Mouse (Mus musculus) midbrain, embryonic 13.5 days (tissue): ENCODE results near the gene Isoc2b. TPM values are rescaled to one million over a fixed set of nuclear protein-coding genes. Genes with fewer than 3 reads are reported as not detected.
A peak's percentile ranks its signal among the peaks of the same experiment; 100 is the strongest.

Experiments
- ATAC-seq: fragments of 200-750 bp; cut with Nextera tagmentation; 2 replicates; pipeline ENCODE4 v1.8.0; 2017; ENCODE audit warnings: mild to moderate bottlenecking, moderate TSS enrichment, moderate library complexity
- H3K27ac ChIP-seq: fragments of 300-500 bp; sonication (generic); 2 replicates; pipeline ENCODE4 v1.5.1; 2015; ENCODE audit warnings: inconsistent platforms, mild to moderate bottlenecking, moderate library complexity
- H3K27me3 ChIP-seq: fragments of 300-500 bp; sonication (generic); 2 replicates; pipeline ENCODE4 v1.6.1; 2015; ENCODE audit warnings: mild to moderate bottlenecking, inconsistent platforms
- H3K36me3 ChIP-seq: fragments of 300-500 bp; sonication (generic); 2 replicates; pipeline ENCODE4 v1.6.1; 2015; ENCODE audit warnings: mild to moderate bottlenecking, inconsistent platforms
- H3K4me1 ChIP-seq: fragments of 300-500 bp; sonication (generic); replicated peaks from 2 replicates; pipeline ENCODE4 v1.6.1; 2015; ENCODE audit warnings: inconsistent platforms
- H3K4me2 ChIP-seq: fragments of 300-500 bp; sonication (generic); replicated peaks from 2 replicates; pipeline ENCODE4 v1.6.1; 2015; ENCODE audit warnings: moderate library complexity, mild to moderate bottlenecking, inconsistent platforms
- H3K4me3 ChIP-seq: fragments of 300-500 bp; sonication (generic); replicated peaks from 2 replicates; pipeline ENCODE4 v1.5.1; 2015; ENCODE audit warnings: mild to moderate bottlenecking, inconsistent platforms
- H3K9ac ChIP-seq: fragments of 300-500 bp; sonication (generic); replicated peaks from 2 replicates; pipeline ENCODE4 v1.6.1; 2015; ENCODE audit warnings: mild to moderate bottlenecking, inconsistent platforms
- H3K9me3 ChIP-seq: fragments of 300-500 bp; sonication (generic); 2 replicates; pipeline ENCODE4 v1.6.1; 2016; ENCODE audit warnings: mild to moderate bottlenecking, inconsistent platforms
- WGBS: fragments of 180-500 bp; shearing (Covaris S2); methylation state at CpG from one replicate; pipeline ENCODE4 v1.1.7; 2015; 5-methylcytosine and 5-hydroxymethylcytosine counted together
- polyA plus RNA-seq: library from polyadenylated mRNA; unstranded; fragments of >200 nt; fragmentation: Nextera tagmentation; extraction: Ambion mirVana; gene quantifications from 2 replicates; pipeline ENCODE4 v1.2.1, GENCODE M21; 2015

The Isoc2b gene
- 3.3 and 5.3 TPM in 2 replicates for polyA plus RNA-seq

DNA sequence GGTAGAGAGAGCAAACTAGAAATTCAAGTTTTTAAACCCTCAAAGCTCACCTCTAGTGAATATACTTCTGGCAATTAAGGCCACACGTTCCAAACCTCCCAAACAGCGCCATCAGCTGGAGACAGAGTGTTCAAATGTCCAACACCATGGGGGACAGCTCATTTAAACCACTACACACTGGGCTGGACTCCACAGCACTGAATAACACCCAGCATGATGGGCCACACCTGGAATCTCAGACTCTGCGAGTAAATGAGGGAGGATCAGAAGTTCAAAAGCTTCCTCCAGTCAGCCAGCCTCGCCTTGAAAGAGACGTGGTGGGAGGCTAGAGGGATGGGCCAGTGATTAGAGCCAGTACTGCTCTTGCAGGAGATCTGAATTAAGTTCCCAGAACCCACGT is at the start of gene Isoc2b:
Gene Isoc2b (minus strand): TSS at position 126 of the 400 bp plus-strand sequence.
- no peak within 1 kb of the TSS for H3K9ac ChIP-seq
- no peak within 1 kb of the TSS for H3K27ac ChIP-seq
- no peak for ATAC-seq
- WGBS = 58% methylated on average over 6 of the region's 6 CpGs
- no peaks in the 10 kb centered on the region for H3K27me3 ChIP-seq
- H3K36me3 ChIP-seq = no peaks in the 10 kb centered on the region
- H3K4me3 ChIP-seq = no peak within 1 kb of the TSS
- no peaks in the 10 kb centered on the region for H3K9me3 ChIP-seq
- peaks cover 13% of the 10 kb centered on the region for H3K4me1 ChIP-seq
- H3K4me2 ChIP-seq = no peak within 1 kb of the TSS

DNA sequence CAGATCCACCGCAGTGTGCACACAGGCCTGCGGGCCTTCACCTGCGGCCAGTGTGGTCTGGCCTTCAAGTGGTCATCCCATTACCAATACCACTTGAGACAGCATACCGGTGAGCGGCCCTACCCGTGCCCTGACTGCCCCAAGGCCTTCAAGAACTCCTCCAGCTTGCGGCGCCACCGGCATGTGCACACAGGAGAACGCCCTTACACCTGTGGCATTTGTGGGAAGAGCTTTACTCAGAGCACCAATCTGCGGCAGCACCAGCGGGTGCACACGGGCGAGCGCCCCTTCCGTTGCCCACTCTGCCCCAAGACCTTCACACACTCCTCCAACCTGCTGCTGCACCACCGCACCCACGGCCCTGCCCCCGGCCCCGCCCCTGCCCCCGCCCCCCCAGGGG is 49.0 kb upstream of the Isoc2b start:
- no peak for ATAC-seq
- Histone ChIP-seq H3K9ac (0 out of 2 replicates have a peak overlapping the region, but pooled peaks have one; percentile 2), H3K4me3 (no peak overlapping the region), H3K36me3 (peaks cover 38% of the 10 kb centered on the region), H3K27ac (no peak overlapping the region), H3K4me1 (peaks cover 66% of the 10 kb centered on the region), H3K9me3 (no peaks in the 10 kb centered on the region), H3K27me3 (no peaks in the 10 kb centered on the region), H3K4me2 (no peak overlapping the region)
- WGBS = 86% methylated on average over 21 of the region's 21 CpGs

DNA sequence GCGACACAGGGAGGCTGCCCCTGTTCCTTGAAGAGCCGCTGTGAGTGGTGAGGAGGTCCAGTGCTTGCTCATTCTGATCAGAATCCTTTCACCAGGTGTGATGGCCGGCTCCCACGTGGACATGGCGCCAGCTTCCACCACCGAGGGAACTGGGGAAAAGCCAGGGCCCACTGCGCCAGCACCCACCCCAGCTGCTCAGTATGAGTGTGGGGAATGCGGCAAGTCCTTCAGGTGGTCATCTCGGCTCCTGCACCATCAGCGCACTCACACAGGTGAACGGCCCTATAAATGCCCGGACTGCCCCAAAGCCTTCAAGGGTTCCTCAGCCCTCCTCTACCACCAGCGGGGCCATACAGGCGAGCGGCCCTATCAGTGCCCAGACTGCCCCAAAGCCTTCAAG is 48.6 kb upstream of the Isoc2b start:
- H3K4me3 ChIP-seq = no peak overlapping the region
- 0 out of 2 replicates have a peak overlapping the region, but pooled peaks have one; percentile 2 for H3K9ac ChIP-seq
- H3K9me3 ChIP-seq = no peaks in the 10 kb centered on the region
- peaks cover 63% of the 10 kb centered on the region for H3K4me1 ChIP-seq
- H3K27ac ChIP-seq = no peak overlapping the region
- no peaks in the 10 kb centered on the region for H3K27me3 ChIP-seq
- 93% methylated on average over 15 of the region's 15 CpGs for WGBS
- H3K4me2 ChIP-seq = no peak overlapping the region
- peaks cover 38% of the 10 kb centered on the region for H3K36me3 ChIP-seq
- ATAC-seq = no peak

DNA sequence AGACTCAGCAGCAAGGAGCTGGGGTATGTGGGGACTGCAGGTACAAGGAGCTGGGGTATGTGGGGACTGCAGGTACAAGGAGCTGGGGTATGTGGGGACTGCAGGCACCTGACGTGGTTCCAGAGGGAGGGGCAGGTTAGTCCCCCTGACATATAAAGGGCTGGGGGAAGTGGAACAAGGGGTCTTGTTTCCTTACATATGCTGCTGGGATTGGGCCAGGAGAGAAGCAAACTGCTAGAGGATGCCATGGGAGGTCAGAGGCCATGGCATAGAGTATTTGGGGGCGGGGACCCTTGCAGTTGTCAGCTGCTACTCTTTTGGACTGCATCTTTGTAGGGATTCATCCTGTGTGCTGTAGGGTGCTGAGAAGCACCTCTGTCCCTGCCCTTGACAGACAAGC is 47.4 kb upstream of the Isoc2b start:
- H3K36me3 ChIP-seq = peaks cover 38% of the 10 kb centered on the region
- peak overlapping the region; percentile 84 for H3K9ac ChIP-seq
- whole genome bisulfite sequencing = 95% methylated on average over 2 of the region's 2 CpGs
- H3K27me3 ChIP-seq = no peaks in the 10 kb centered on the region
- H3K4me1 ChIP-seq = peaks cover 52% of the 10 kb centered on the region
- no peak overlapping the region for H3K4me3 ChIP-seq
- no peak overlapping the region; the same call in 1 of the 2 replicates for H3K4me2 ChIP-seq
- H3K9me3 ChIP-seq = no peaks in the 10 kb centered on the region
- H3K27ac ChIP-seq = no peak overlapping the region
- no peak for ATAC-seq

DNA sequence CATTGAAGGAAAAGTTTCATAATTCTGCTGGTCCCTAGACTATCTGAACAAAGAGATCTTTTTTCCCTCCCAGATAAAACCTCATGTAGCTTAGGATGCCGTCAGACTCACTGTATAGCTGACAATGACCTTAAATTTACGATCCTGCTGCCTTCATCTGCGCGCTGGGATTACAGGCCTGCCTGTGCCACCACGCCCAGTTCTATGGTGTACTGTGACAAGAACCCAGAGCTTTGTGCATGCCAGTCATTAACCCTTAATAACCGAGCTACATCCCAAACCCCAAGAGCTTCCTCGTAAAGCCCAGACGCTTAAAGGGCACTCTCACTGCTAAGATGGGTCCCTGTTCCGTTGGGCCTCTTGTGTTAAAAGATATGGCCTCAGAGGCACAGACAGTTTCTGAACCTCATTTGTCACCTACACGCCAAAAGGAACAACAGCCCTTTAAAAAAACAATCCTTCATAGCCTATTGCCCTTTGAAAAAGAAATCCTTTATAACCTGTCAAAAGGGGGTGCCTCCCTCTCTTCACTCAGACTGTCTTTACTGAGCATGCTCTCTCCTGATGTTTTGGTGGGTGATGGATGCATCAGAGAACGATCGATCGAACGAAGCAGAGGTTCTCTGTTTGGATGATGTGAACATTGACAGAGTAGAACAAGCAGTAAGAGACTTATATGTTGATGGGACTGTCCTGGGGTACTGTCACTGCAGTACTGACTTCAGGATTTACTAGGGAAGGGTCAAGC is 45.8 kb upstream of the Isoc2b start:
- WGBS = 19% methylated on average over 14 of the region's 14 CpGs
- Histone ChIP-seq H3K27me3 (no peaks in the 10 kb centered on the region), H3K9me3 (no peaks in the 10 kb centered on the region), H3K4me2 (peak overlapping the region; percentile 89), H3K36me3 (peaks cover 33% of the 10 kb centered on the region), H3K27ac (peak overlapping the region; percentile 97), H3K9ac (peak overlapping the region; percentile 84), H3K4me1 (peaks cover 36% of the 10 kb centered on the region), H3K4me3 (peak overlapping the region; percentile 54)
- ATAC-seq = peak; percentile 24

DNA sequence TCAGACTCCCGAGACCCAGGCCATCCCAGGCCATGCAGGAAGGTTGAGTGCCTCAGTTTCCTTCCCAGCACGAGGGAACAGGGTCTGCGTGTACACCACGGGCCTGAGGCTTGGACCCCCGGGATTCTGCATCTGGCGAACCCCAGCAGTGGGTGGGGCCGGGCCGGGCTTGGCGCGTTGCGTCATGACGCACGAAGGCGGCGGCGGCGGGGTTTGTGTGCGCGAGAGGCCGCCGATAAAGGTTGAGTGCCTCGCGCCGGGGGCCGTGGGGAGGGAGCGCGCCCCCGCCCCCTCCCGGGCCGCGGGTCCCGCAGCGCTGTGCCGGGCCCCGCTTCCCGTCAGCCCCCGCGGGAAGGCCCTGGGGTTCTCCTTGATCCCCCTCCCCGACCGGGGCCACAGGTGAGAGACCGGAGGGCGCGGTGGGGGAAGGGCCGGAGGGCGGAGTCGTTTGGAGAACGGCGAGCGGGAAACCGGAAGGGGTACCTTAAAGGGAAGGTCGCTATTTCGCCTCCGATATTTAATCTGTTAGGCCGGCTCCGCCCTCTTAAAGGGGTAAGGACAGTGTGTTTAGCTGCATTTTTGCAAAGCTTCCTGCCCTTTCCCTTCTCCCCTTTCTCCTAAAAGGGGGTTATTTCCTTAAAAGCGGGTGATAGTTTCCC is 45.1 kb upstream of the Isoc2b start, which contains the start of gene Zfp628:
Gene Zfp628 (plus strand): TSS at position 211 of the 659 bp plus-strand sequence.
- Histone ChIP-seq H3K4me2 (peak within 1 kb of the TSS; percentile 89), H3K27ac (peak within 1 kb of the TSS; percentile 97), H3K27me3 (no peaks in the 10 kb centered on the region), H3K4me3 (peak within 1 kb of the TSS; percentile 54), H3K36me3 (peaks cover 26% of the 10 kb centered on the region), H3K4me1 (peaks cover 29% of the 10 kb centered on the region), H3K9me3 (no peaks in the 10 kb centered on the region), H3K9ac (peak within 1 kb of the TSS; percentile 84)
- 2% methylated on average over 56 of the region's 56 CpGs for WGBS
- peak; percentile 91 for ATAC-seq

DNA sequence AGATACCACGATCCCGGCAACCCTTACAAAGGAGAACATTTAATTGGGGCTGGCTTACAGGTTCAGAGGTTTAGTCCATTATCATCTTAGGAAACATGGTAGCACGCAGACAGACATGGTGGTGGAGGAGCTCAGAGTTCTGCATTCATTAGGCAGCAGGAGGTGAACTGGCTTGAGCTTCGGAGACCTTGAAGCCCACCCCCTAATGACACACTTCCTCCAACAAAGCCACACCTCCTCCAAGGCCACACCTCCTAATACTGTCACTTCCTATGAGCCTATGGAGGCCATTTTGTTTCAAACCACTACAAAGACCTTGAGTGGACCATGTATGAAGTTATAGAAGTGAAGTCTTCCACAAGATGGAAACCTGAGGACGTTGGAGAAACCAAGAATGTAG is 42.2 kb upstream of the Isoc2b start:
- H3K9ac ChIP-seq = no peak overlapping the region
- H3K4me1 ChIP-seq = peaks cover 23% of the 10 kb centered on the region
- no peak overlapping the region for H3K27ac ChIP-seq
- no peak for ATAC-seq
- no peaks in the 10 kb centered on the region for H3K9me3 ChIP-seq
- H3K27me3 ChIP-seq = no peaks in the 10 kb centered on the region
- 64% methylated on average over 5 of the region's 5 CpGs for WGBS
- 0 out of 2 replicates have a peak overlapping the region, but pooled peaks have one; percentile 0 for H3K4me3 ChIP-seq
- H3K4me2 ChIP-seq = no peak overlapping the region
- H3K36me3 ChIP-seq = no peaks in the 10 kb centered on the region

DNA sequence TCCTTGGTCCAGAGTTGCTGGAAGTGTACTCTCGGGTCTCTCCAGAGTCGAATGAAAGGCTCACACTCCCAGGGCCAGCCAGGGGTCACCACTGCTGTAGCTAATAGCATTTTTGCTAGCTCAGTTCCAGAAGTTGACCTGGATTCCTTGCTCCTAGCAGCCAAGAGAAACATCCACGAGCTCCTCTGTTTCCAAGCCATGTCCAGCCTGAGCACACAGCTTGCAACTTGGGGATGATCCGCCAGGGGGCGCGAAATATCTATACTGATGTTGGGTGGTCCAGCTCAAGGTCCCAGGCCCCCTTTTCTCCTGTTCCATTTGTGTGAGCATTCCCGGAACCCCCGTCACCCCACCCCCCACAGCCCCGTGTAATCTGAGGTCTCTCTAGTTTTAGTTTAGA is 41.5 kb upstream of the Isoc2b start:
- Histone ChIP-seq H3K27me3 (no peaks in the 10 kb centered on the region), H3K4me1 (peaks cover 16% of the 10 kb centered on the region), H3K9me3 (no peaks in the 10 kb centered on the region), H3K4me2 (0 out of 2 replicates have a peak overlapping the region, but pooled peaks have one; percentile 0), H3K4me3 (no peak overlapping the region), H3K36me3 (no peaks in the 10 kb centered on the region), H3K9ac (no peak overlapping the region; the same call in 1 of the 2 replicates), H3K27ac (no peak overlapping the region)
- no peak for ATAC-seq
- WGBS = 38% methylated on average over 9 of the region's 9 CpGs

DNA sequence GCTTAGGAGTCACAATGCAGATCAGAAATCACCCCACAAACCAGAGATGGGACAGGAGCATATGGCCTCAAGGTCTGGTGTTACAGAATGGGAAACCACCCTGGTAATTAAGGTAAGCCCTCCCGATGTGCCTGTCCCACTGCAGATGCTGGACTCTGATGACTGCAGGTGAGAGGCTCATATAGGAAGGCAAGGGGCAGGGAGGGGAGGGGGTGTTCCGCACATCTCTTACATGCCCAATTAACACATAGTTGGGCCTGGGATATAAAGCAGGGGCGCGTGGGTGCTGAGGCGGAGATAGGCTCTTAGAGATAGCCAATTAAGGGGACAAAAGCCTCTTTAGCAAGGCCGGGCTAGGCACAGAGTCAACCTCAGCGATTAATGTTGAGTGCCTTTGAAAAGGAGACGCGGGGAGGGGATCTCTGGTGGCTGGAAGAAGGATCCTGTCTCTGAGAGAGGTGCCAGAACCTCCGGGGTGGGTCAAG is 36.5 kb upstream of the Isoc2b start, which contains the start of gene Gm36210:
Gene Gm36210 (minus strand): TSS at position 51 of the 485 bp plus-strand sequence.
- no peaks in the 10 kb centered on the region for H3K36me3 ChIP-seq
- H3K4me1 ChIP-seq = no peaks in the 10 kb centered on the region
- no peak within 1 kb of the TSS for H3K4me2 ChIP-seq
- no peaks in the 10 kb centered on the region for H3K27me3 ChIP-seq
- H3K4me3 ChIP-seq = no peak within 1 kb of the TSS
- no peak for ATAC-seq
- 47% methylated on average over 10 of the region's 10 CpGs for WGBS
- no peak within 1 kb of the TSS for H3K9ac ChIP-seq
- H3K9me3 ChIP-seq = no peaks in the 10 kb centered on the region
- H3K27ac ChIP-seq = no peak within 1 kb of the TSS

DNA sequence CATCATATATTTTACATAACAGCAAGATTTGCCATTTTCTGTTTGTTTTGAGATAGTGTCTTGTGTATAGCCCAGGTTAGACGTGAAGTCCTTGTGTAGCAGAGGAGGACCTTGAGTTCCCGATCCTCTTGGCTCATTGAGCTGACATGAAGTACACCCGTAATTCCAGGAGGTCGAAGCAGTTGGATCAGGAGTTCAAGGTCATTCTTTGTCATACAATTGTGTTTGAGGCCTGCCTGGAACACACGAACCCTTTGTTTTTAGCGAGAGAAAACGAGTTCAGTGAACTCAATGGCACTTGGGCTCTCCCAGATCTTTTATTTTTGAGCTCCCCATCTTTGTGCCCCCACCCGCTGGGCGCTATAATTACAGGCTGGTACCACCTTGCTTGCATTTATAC is 32.3 kb upstream of the Isoc2b start:
- H3K27ac ChIP-seq = no peak overlapping the region
- H3K9me3 ChIP-seq = no peaks in the 10 kb centered on the region
- no peak for ATAC-seq
- H3K4me3 ChIP-seq = no peak overlapping the region
- no peaks in the 10 kb centered on the region for H3K27me3 ChIP-seq
- H3K36me3 ChIP-seq = no peaks in the 10 kb centered on the region
- H3K9ac ChIP-seq = no peak overlapping the region
- H3K4me2 ChIP-seq = no peak overlapping the region
- H3K4me1 ChIP-seq = peaks cover 19% of the 10 kb centered on the region
- 81% methylated on average over 9 of the region's 9 CpGs for WGBS

DNA sequence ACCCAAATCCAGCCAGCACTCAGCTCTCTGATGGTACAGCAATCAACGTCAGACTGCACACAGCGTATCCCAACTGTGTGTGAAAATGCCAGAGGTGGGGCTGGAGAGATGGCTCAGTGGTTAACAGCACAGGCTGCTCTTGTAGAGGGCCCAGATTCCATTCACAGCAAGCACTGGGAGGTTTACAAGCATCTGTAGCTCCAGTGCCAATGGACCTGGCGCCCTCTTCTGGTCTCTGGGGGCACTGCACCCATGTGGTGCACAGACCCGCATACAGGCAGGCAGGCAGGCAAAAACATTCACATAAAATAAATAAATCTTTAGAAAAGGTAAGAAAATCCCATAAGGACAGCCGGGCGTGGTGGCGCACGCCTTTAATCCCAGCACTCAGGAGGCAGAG is 31.1 kb upstream of the Isoc2b start:
- no peaks in the 10 kb centered on the region for H3K9me3 ChIP-seq
- no peak overlapping the region for H3K4me2 ChIP-seq
- 52% methylated on average over 8 of the region's 8 CpGs for WGBS

DNA sequence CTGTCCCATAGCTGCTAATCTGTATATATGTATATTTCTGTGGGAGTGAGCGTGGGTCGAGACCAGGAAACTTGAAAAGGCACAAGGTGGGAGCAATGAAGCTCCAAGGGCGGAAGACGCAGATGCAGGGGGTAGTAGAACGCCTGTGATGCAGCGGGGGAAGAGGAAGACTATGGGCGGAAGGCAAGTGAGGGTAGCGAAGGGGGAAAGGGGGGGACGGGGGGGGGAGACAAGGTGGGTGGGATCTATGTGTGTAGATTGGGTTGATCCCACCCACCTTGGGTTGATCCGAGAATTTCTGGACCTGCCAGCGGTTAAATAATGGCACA is 30.4 kb upstream of the Isoc2b start:
- Histone ChIP-seq H3K9ac (no peak overlapping the region), H3K4me1 (peaks cover 19% of the 10 kb centered on the region), H3K36me3 (no peaks in the 10 kb centered on the region), H3K27ac (no peak overlapping the region), H3K9me3 (no peaks in the 10 kb centered on the region), H3K4me3 (peak overlapping the region; percentile 30; the same call in 1 of the 2 replicates), H3K27me3 (no peaks in the 10 kb centered on the region), H3K4me2 (peak overlapping the region; percentile 54)
- ATAC-seq = peak; percentile 25; the same call in 1 of the 2 replicates
- 17% methylated on average over 11 of the region's 11 CpGs for whole genome bisulfite sequencing

More for the DNA sequence above, 31.1 kb upstream of the Isoc2b start:
- no peaks in the 10 kb centered on the region for H3K36me3 ChIP-seq
- H3K27ac ChIP-seq = no peak overlapping the region
- no peaks in the 10 kb centered on the region for H3K27me3 ChIP-seq
- peaks cover 19% of the 10 kb centered on the region for H3K4me1 ChIP-seq
- no peak overlapping the region for H3K9ac ChIP-seq
- H3K4me3 ChIP-seq = no peak overlapping the region
- ATAC-seq = no peak
